Mouse (Mus musculus): ENCODE data around the gene Rpl3. TPM values are rescaled to one million over a fixed set of nuclear protein-coding genes. Genes with fewer than 3 reads are reported as not detected.

Gene Rpl3
- polyA plus RNA-seq, 1 experiment from 2014 or later: 1,003 TPM

GRCm38 (mm10) chr15:80059606-80060005 lies 32.1 kb downstream of the Rpl3 start:
- Histone ChIP-seq H3K4me1 (ENCODE audit: control insufficient read depth, insufficient read depth, low read length) (peaks cover 3% of the 10 kb centered on the region; the same call in 1 of the 2 replicates), H3K4me2 (ENCODE audit: low read depth) (no peak overlapping the region), H3K9ac (ENCODE audit: low read length) (no peak overlapping the region), H3K27ac (ENCODE audit: low read depth, low read length) (no peak overlapping the region), H3K36me3 (ENCODE audit: control insufficient read depth, insufficient read depth, low read length) (no peaks in the 10 kb centered on the region), H3K27me3 (ENCODE audit: control insufficient read depth, insufficient read depth, low read length) (no peaks in the 10 kb centered on the region), H3K4me3 (ENCODE audit: low read depth, low read length) (no peak overlapping the region), H3K9me3 (ENCODE audit: control insufficient read depth, low read length) (no peaks in the 10 kb centered on the region)
- DNase-seq (ENCODE audit: low spot score): no peak
- no peak for ATAC-seq (ENCODE audit: insufficient read depth, low FRiP score, low TSS enrichment)
- 78% methylated on average over 7 of the region's 7 CpGs for WGBS

- H3K36me3 ChIP-seq (ENCODE audit: control insufficient read depth, insufficient read depth, low read length): no peaks in the 10 kb centered on the region
- H3K9ac ChIP-seq (ENCODE audit: low read length): no peak overlapping the region
- no peak for ATAC-seq (ENCODE audit: insufficient read depth, low FRiP score, low TSS enrichment)
- 89% methylated on average over 7 of the region's 7 CpGs for WGBS
- no peaks in the 10 kb centered on the region for H3K27me3 ChIP-seq (ENCODE audit: control insufficient read depth, insufficient read depth, low read length)
- no peaks in the 10 kb centered on the region for H3K9me3 ChIP-seq (ENCODE audit: control insufficient read depth, low read length)
- peaks cover 3% of the 10 kb centered on the region; the same call in 1 of the 2 replicates for H3K4me1 ChIP-seq (ENCODE audit: control insufficient read depth, insufficient read depth, low read length)
- no peak overlapping the region for H3K4me3 ChIP-seq (ENCODE audit: low read depth, low read length)
- no peak overlapping the region for H3K27ac ChIP-seq (ENCODE audit: low read depth, low read length)
- H3K4me2 ChIP-seq (ENCODE audit: low read depth): no peak overlapping the region
- DNase-seq (ENCODE audit: low spot score): no peak
Observed at GRCm38 (mm10) chr15:80058151-80058550, 33.5 kb downstream of the Rpl3 start.

- H3K9me3 ChIP-seq (ENCODE audit: control insufficient read depth, low read length): no peaks in the 10 kb centered on the region
- DNase-seq (ENCODE audit: low spot score) (no peak), ATAC-seq (ENCODE audit: insufficient read depth, low FRiP score, low TSS enrichment) (no peak)
- peaks cover 3% of the 10 kb centered on the region; the same call in 1 of the 2 replicates for H3K4me1 ChIP-seq (ENCODE audit: control insufficient read depth, insufficient read depth, low read length)
- H3K9ac ChIP-seq (ENCODE audit: low read length): no peak overlapping the region
- H3K27me3 ChIP-seq (ENCODE audit: control insufficient read depth, insufficient read depth, low read length): no peaks in the 10 kb centered on the region
- H3K4me2 ChIP-seq (ENCODE audit: low read depth): no peak overlapping the region
- no peak overlapping the region for H3K4me3 ChIP-seq (ENCODE audit: low read depth, low read length)
- H3K27ac ChIP-seq (ENCODE audit: low read depth, low read length): no peak overlapping the region
- 83% methylated on average over 7 of the region's 7 CpGs for WGBS
- no peaks in the 10 kb centered on the region for H3K36me3 ChIP-seq (ENCODE audit: control insufficient read depth, insufficient read depth, low read length)
Observed at GRCm38 (mm10) chr15:80054034-80054710, 37.5 kb downstream of the Rpl3 start.

GRCm38 (mm10) chr15:80053381-80054033 lies 38.2 kb downstream of the Rpl3 start:
- no peak for DNase-seq (ENCODE audit: low spot score)
- Histone ChIP-seq H3K4me2 (ENCODE audit: low read depth) (no peak overlapping the region), H3K9ac (ENCODE audit: low read length) (no peak overlapping the region), H3K9me3 (ENCODE audit: control insufficient read depth, low read length) (no peaks in the 10 kb centered on the region), H3K27me3 (ENCODE audit: control insufficient read depth, insufficient read depth, low read length) (no peaks in the 10 kb centered on the region), H3K27ac (ENCODE audit: low read depth, low read length) (no peak overlapping the region), H3K36me3 (ENCODE audit: control insufficient read depth, insufficient read depth, low read length) (no peaks in the 10 kb centered on the region), H3K4me3 (ENCODE audit: low read depth, low read length) (no peak overlapping the region), H3K4me1 (ENCODE audit: control insufficient read depth, insufficient read depth, low read length) (peaks cover 3% of the 10 kb centered on the region; the same call in 1 of the 2 replicates)
- 71% methylated on average over 8 of the region's 8 CpGs for WGBS
- ATAC-seq (ENCODE audit: insufficient read depth, low FRiP score, low TSS enrichment): no peak

GRCm38 (mm10) chr15:80051782-80052181 lies 39.9 kb downstream of the Rpl3 start:
- Histone ChIP-seq H3K4me2 (ENCODE audit: low read depth) (no peak overlapping the region), H3K4me3 (ENCODE audit: low read depth, low read length) (no peak overlapping the region), H3K9me3 (ENCODE audit: control insufficient read depth, low read length) (no peaks in the 10 kb centered on the region), H3K9ac (ENCODE audit: low read length) (no peak overlapping the region), H3K27me3 (ENCODE audit: control insufficient read depth, insufficient read depth, low read length) (no peaks in the 10 kb centered on the region), H3K27ac (ENCODE audit: low read depth, low read length) (no peak overlapping the region), H3K36me3 (ENCODE audit: control insufficient read depth, insufficient read depth, low read length) (no peaks in the 10 kb centered on the region), H3K4me1 (ENCODE audit: control insufficient read depth, insufficient read depth, low read length) (peaks cover 3% of the 10 kb centered on the region; the same call in 1 of the 2 replicates)
- DNase-seq (ENCODE audit: low spot score) (no peak), ATAC-seq (ENCODE audit: insufficient read depth, low FRiP score, low TSS enrichment) (no peak)
- 86% methylated on average over 9 of the region's 9 CpGs for WGBS

- Histone ChIP-seq H3K27me3 (ENCODE audit: control insufficient read depth, insufficient read depth, low read length) (no peaks in the 10 kb centered on the region), H3K9me3 (ENCODE audit: control insufficient read depth, low read length) (no peaks in the 10 kb centered on the region), H3K27ac (ENCODE audit: low read depth, low read length) (no peak overlapping the region), H3K4me2 (ENCODE audit: low read depth) (no peak overlapping the region), H3K4me3 (ENCODE audit: low read depth, low read length) (no peak overlapping the region), H3K9ac (ENCODE audit: low read length) (no peak overlapping the region), H3K36me3 (ENCODE audit: control insufficient read depth, insufficient read depth, low read length) (no peaks in the 10 kb centered on the region), H3K4me1 (ENCODE audit: control insufficient read depth, insufficient read depth, low read length) (no peaks in the 10 kb centered on the region)
- DNase-seq (ENCODE audit: low spot score) (no peak), ATAC-seq (ENCODE audit: insufficient read depth, low FRiP score, low TSS enrichment) (no peak)
- WGBS: 81% methylated on average over 19 of the region's 19 CpGs
Observed at GRCm38 (mm10) chr15:80051092-80051761, 40.4 kb downstream of the Rpl3 start.

- no peak overlapping the region for H3K9ac ChIP-seq (ENCODE audit: low read length)
- H3K4me3 ChIP-seq (ENCODE audit: low read depth, low read length): no peak overlapping the region
- DNase-seq (ENCODE audit: low spot score): no peak
- no peaks in the 10 kb centered on the region for H3K27me3 ChIP-seq (ENCODE audit: control insufficient read depth, insufficient read depth, low read length)
- WGBS: 60% methylated on average over 4 of the region's 4 CpGs
- H3K4me2 ChIP-seq (ENCODE audit: low read depth): no peak overlapping the region
- 0 out of 2 replicates have a peak, but pooled peaks cover 2% of the 10 kb centered on the region for H3K9me3 ChIP-seq (ENCODE audit: control insufficient read depth, low read length)
- ATAC-seq (ENCODE audit: insufficient read depth, low FRiP score, low TSS enrichment): no peak
- no peaks in the 10 kb centered on the region for H3K4me1 ChIP-seq (ENCODE audit: control insufficient read depth, insufficient read depth, low read length)
- H3K36me3 ChIP-seq (ENCODE audit: control insufficient read depth, insufficient read depth, low read length): no peaks in the 10 kb centered on the region
- no peak overlapping the region for H3K27ac ChIP-seq (ENCODE audit: low read depth, low read length)
Observed at GRCm38 (mm10) chr15:80050093-80050492, 41.6 kb downstream of the Rpl3 start.

- no peak overlapping the region for H3K27ac ChIP-seq (ENCODE audit: low read depth, low read length)
- 60% methylated on average over 3 of the region's 5 CpGs for WGBS
- H3K4me2 ChIP-seq (ENCODE audit: low read depth): no peak overlapping the region
- H3K4me1 ChIP-seq (ENCODE audit: control insufficient read depth, insufficient read depth, low read length): no peaks in the 10 kb centered on the region
- H3K9ac ChIP-seq (ENCODE audit: low read length): no peak overlapping the region
- ATAC-seq (ENCODE audit: insufficient read depth, low FRiP score, low TSS enrichment) (no peak), DNase-seq (ENCODE audit: low spot score) (no peak)
- H3K27me3 ChIP-seq (ENCODE audit: control insufficient read depth, insufficient read depth, low read length): no peaks in the 10 kb centered on the region
- 0 out of 2 replicates have a peak, but pooled peaks cover 2% of the 10 kb centered on the region for H3K9me3 ChIP-seq (ENCODE audit: control insufficient read depth, low read length)
- no peak overlapping the region for H3K4me3 ChIP-seq (ENCODE audit: low read depth, low read length)
- H3K36me3 ChIP-seq (ENCODE audit: control insufficient read depth, insufficient read depth, low read length): no peaks in the 10 kb centered on the region
Observed at GRCm38 (mm10) chr15:80047973-80048372, 43.7 kb downstream of the Rpl3 start.
